Mouse (Mus musculus) kidney, adult 2 months (tissue): ENCODE results near the gene Mrfap1. TPM values are rescaled to one million over a fixed set of nuclear protein-coding genes. Genes with fewer than 3 reads are reported as not detected.

ENCODE experiments used
- DNase-seq: peaks from one replicate; pipeline ENCODE4 v3.0.0; 2021
- H3K27ac ChIP-seq: fragments of 200-500 bp; 2 replicates; pipeline ENCODE4 v1.5.1; 2012; ENCODE audit warnings: low read depth, low read length, control low read depth, inconsistent platforms; ENCODE audit not compliant: insufficient read depth
- H3K27me3 ChIP-seq: fragments of 200-500 bp; replicated peaks from 2 replicates; pipeline ENCODE4 v1.6.1; 2012; ENCODE audit warnings: mild to moderate bottlenecking, moderate library complexity, low read length, inconsistent platforms; ENCODE audit not compliant: control insufficient read depth, insufficient read depth
- H3K36me3 ChIP-seq: fragments of 200-500 bp; 2 replicates; pipeline ENCODE4 v1.6.1; 2012; ENCODE audit warnings: mild to moderate bottlenecking, moderate library complexity, low read length, inconsistent platforms; ENCODE audit not compliant: control insufficient read depth, insufficient read depth
- H3K4me1 ChIP-seq: fragments of 200-500 bp; 2 replicates; pipeline ENCODE4 v1.6.1; 2011; ENCODE audit warnings: low read length; ENCODE audit not compliant: control insufficient read depth, insufficient read depth
- H3K4me3 ChIP-seq: fragments of 200-500 bp; 2 replicates; pipeline ENCODE4 v1.5.1; 2011; ENCODE audit warnings: mild to moderate bottlenecking, low read depth, low read length, control low read depth; ENCODE audit not compliant: insufficient read depth
- CTCF ChIP-seq: fragments of 200-500 bp; conservative IDR thresholded peaks from 2 replicates; pipeline ENCODE4 v1.5.1; 2011; ENCODE audit warnings: low read depth, mild to moderate bottlenecking, control low read depth, low read length, moderate library complexity, mixed read lengths; ENCODE audit not compliant: insufficient read depth, insufficient read length
- POLR2A ChIP-seq: fragments of 200-500 bp; IDR thresholded peaks from one replicate; pipeline ENCODE4 v1.6.1; 2011; ENCODE audit warnings: low read depth, low read length, control low read depth
- WGBS: fragments of 180-500 bp; shearing (Covaris S2); methylation state at CpG from one replicate; pipeline ENCODE4 v1.1.7; 2018; 5-methylcytosine and 5-hydroxymethylcytosine counted together
- polyA plus RNA-seq: library from polyadenylated mRNA; depleted of rRNA; stranded (reverse); fragments of >200 nt; gene quantifications from 2 replicates; pipeline ENCODE4 v1.2.3, GENCODE M21; 2012; rRNA removed

The Mrfap1 gene
- polyA plus RNA-seq, 1 experiment, result 114 TPM

DNA sequence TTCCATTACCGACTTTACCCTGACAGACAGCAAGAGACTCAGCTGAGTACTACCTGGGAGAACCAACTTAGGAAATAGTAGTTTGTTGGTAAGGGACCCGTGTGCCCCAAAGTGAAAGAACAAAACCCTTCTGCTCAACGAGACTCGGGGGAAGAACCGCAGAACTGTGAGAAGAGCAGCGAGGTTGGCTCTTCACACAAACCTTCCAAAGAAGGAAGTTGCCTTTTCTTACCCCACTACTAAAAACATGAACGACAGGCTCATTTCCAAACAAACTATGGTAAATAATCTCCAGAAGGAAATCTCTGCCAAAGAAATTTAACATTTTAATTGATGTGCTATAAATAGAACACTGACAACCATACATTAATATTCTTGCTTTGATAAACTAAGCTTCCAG lies 49.5 kb downstream of the Mrfap1 start:
- Histone ChIP-seq H3K27ac (no peak overlapping the region), H3K4me3 (no peak overlapping the region), H3K4me1 (peaks cover 4% of the 10 kb centered on the region; the same call in 1 of the 2 replicates), H3K27me3 (no peaks in the 10 kb centered on the region), H3K36me3 (no peaks in the 10 kb centered on the region)
- DNase-seq, result no peak
- TF ChIP-seq CTCF (no peak), POLR2A (no peak)
- 61% methylated on average over 7 of the region's 7 CpGs for WGBS

Other genes starting within 250 kb of the Mrfap1 start
- gene Tbc1d14, start 203.5 kb downstream of the Mrfap1 start, polyA plus RNA-seq, result 45.2 and 50.0 TPM in 2 replicates
- 22.1 and 23.1 TPM in 2 replicates for gene D5Ertd579e, start 100.7 kb downstream of the Mrfap1 start, polyA plus RNA-seq
- 15.8 and 21.1 TPM in 2 replicates for gene Bloc1s4, start 48.1 kb downstream of the Mrfap1 start, polyA plus RNA-seq
- gene Man2b2, start 33.9 kb upstream of the Mrfap1 start, polyA plus RNA-seq, result 97.4 and 115 TPM in 2 replicates
- 0.34 and 0.58 TPM in 2 replicates for gene Ppp2r2c, start 71.7 kb upstream of the Mrfap1 start, polyA plus RNA-seq
- 18.8 and 20.0 TPM in 2 replicates for gene Wfs1, start 192.4 kb upstream of the Mrfap1 start, polyA plus RNA-seq